Mouse (Mus musculus) kidney, adult 2 months (tissue): Measurements from ENCODE around the gene Eif2b1. TPM values are rescaled to one million over a fixed set of nuclear protein-coding genes. Genes with fewer than 3 reads are reported as not detected.
"Not testable (repeated sequence)": the region's sequence is repeated elsewhere in the genome, so short reads cannot be mapped to it uniquely, and the experiment has no call there.

Experiments
- DNase-seq: peaks from one replicate; pipeline ENCODE4 v3.0.0; 2021
- H3K27ac ChIP-seq: fragments of 200-500 bp; 2 replicates; pipeline ENCODE4 v1.5.1; 2012; ENCODE audit warnings: low read depth, low read length, control low read depth, inconsistent platforms; ENCODE audit not compliant: insufficient read depth
- H3K27me3 ChIP-seq: fragments of 200-500 bp; replicated peaks from 2 replicates; pipeline ENCODE4 v1.6.1; 2012; ENCODE audit warnings: mild to moderate bottlenecking, moderate library complexity, low read length, inconsistent platforms; ENCODE audit not compliant: control insufficient read depth, insufficient read depth
- H3K36me3 ChIP-seq: fragments of 200-500 bp; 2 replicates; pipeline ENCODE4 v1.6.1; 2012; ENCODE audit warnings: mild to moderate bottlenecking, moderate library complexity, low read length, inconsistent platforms; ENCODE audit not compliant: control insufficient read depth, insufficient read depth
- H3K4me1 ChIP-seq: fragments of 200-500 bp; 2 replicates; pipeline ENCODE4 v1.6.1; 2011; ENCODE audit warnings: low read length; ENCODE audit not compliant: control insufficient read depth, insufficient read depth
- H3K4me3 ChIP-seq: fragments of 200-500 bp; 2 replicates; pipeline ENCODE4 v1.5.1; 2011; ENCODE audit warnings: mild to moderate bottlenecking, low read depth, low read length, control low read depth; ENCODE audit not compliant: insufficient read depth
- CTCF ChIP-seq: fragments of 200-500 bp; conservative IDR thresholded peaks from 2 replicates; pipeline ENCODE4 v1.5.1; 2011; ENCODE audit warnings: low read depth, mild to moderate bottlenecking, control low read depth, low read length, moderate library complexity, mixed read lengths; ENCODE audit not compliant: insufficient read depth, insufficient read length
- POLR2A ChIP-seq: fragments of 200-500 bp; IDR thresholded peaks from one replicate; pipeline ENCODE4 v1.6.1; 2011; ENCODE audit warnings: low read depth, low read length, control low read depth
- WGBS: fragments of 180-500 bp; shearing (Covaris S2); methylation state at CpG from one replicate; pipeline ENCODE4 v1.1.7; 2018; 5-methylcytosine and 5-hydroxymethylcytosine counted together
- polyA plus RNA-seq: library from polyadenylated mRNA; depleted of rRNA; stranded (reverse); fragments of >200 nt; gene quantifications from 2 replicates; pipeline ENCODE4 v1.2.3, GENCODE M21; 2012

Gene Eif2b1
- polyA plus RNA-seq, 1 experiment = 23.6 TPM

- TF ChIP-seq CTCF = no peak
- no peak for TF ChIP-seq POLR2A
- H3K4me1 ChIP-seq = peaks cover 2% of the 10 kb centered on the region; the same call in 1 of the 2 replicates
- no peaks in the 10 kb centered on the region for H3K27me3 ChIP-seq
- H3K36me3 ChIP-seq = 0 out of 2 replicates have a peak, but pooled peaks cover 1% of the 10 kb centered on the region
- 86% methylated on average over 7 of the region's 7 CpGs for WGBS
- no peak overlapping the region for H3K27ac ChIP-seq
- no peak for DNase-seq
- H3K4me3 ChIP-seq = no peak overlapping the region
Measured at GRCm38 (mm10) chr5:124575467-124575866, 3.5 kb downstream of the Eif2b1 start.

- Histone ChIP-seq H3K36me3 (peaks cover 8% of the 10 kb centered on the region; the same call in 1 of the 2 replicates), H3K27me3 (no peaks in the 10 kb centered on the region), H3K27ac (no peak overlapping the region), H3K4me3 (no peak overlapping the region), H3K4me1 (no peaks in the 10 kb centered on the region)
- TF ChIP-seq CTCF (no peak), POLR2A (no peak)
- 83% methylated on average over 12 of the region's 12 CpGs for WGBS
- no peak for DNase-seq
Measured at GRCm38 (mm10) chr5:124571068-124571467, 7.9 kb downstream of the Eif2b1 start.

- Histone ChIP-seq H3K27ac (no peak overlapping the region), H3K27me3 (no peaks in the 10 kb centered on the region), H3K4me3 (no peak overlapping the region), H3K4me1 (peaks cover 3% of the 10 kb centered on the region; the same call in 1 of the 2 replicates), H3K36me3 (peaks cover 1% of the 10 kb centered on the region; the same call in 1 of the 2 replicates)
- peak; percentile 18 for DNase-seq
- WGBS = 67% methylated on average over 1 of the region's 1 CpGs
- TF ChIP-seq POLR2A (no peak), CTCF (no peak)
Measured at GRCm38 (mm10) chr5:124555145-124555544, 23.8 kb downstream of the Eif2b1 start.

- peaks cover 3% of the 10 kb centered on the region; the same call in 1 of the 2 replicates for H3K4me1 ChIP-seq
- no peak overlapping the region for H3K4me3 ChIP-seq
- no peak overlapping the region for H3K27ac ChIP-seq
- no peak for DNase-seq
- no peaks in the 10 kb centered on the region for H3K27me3 ChIP-seq
- 69% methylated on average over 6 of the region's 6 CpGs for WGBS
- H3K36me3 ChIP-seq = peaks cover 1% of the 10 kb centered on the region; the same call in 1 of the 2 replicates
- TF ChIP-seq POLR2A (no peak), CTCF (no peak)
Measured at GRCm38 (mm10) chr5:124553607-124554006, 25.3 kb downstream of the Eif2b1 start.

GRCm38 (mm10) chr5:124552558-124553307, 26.2 kb downstream of the Eif2b1 start, which contains the start of gene Ddx55:
Gene Ddx55, plus strand, starts transcription at chr5:124552864.
- H3K4me3 ChIP-seq = peak within 1 kb of the TSS; percentile 68
- TF ChIP-seq CTCF (peak; percentile 30; the same call in 1 of the 2 replicates), POLR2A (peak; percentile 65)
- DNase-seq = peak; percentile 94
- no peaks in the 10 kb centered on the region for H3K27me3 ChIP-seq
- WGBS = under 1% methylated on average over 66 of the region's 66 CpGs
- H3K27ac ChIP-seq = peak within 1 kb of the TSS; percentile 66
- peaks cover 3% of the 10 kb centered on the region; the same call in 1 of the 2 replicates for H3K4me1 ChIP-seq
- peaks cover 3% of the 10 kb centered on the region for H3K36me3 ChIP-seq

GRCm38 (mm10) chr5:124552094-124552472, 26.8 kb downstream of the Eif2b1 start:
- peaks cover 3% of the 10 kb centered on the region for H3K36me3 ChIP-seq
- H3K27ac ChIP-seq = peak overlapping the region; percentile 65
- DNase-seq = no peak
- H3K4me3 ChIP-seq = peak overlapping the region; percentile 68
- WGBS = 3% methylated on average over 9 of the region's 9 CpGs
- H3K4me1 ChIP-seq = peaks cover 3% of the 10 kb centered on the region; the same call in 1 of the 2 replicates
- no peak for TF ChIP-seq CTCF
- no peak for TF ChIP-seq POLR2A
- no peaks in the 10 kb centered on the region for H3K27me3 ChIP-seq

- not testable (repeated sequence) for H3K36me3 ChIP-seq
- H3K4me3 ChIP-seq = 0 out of 2 replicates have a peak overlapping the region, but pooled peaks have one; percentile 9
- 35% methylated on average over 5 of the region's 5 CpGs for WGBS
Measured at GRCm38 (mm10) chr5:124551349-124552093, 27.4 kb downstream of the Eif2b1 start.

GRCm38 (mm10) chr5:124550737-124551136, 28.2 kb downstream of the Eif2b1 start:
- 79% methylated on average over 4 of the region's 4 CpGs for WGBS
- not testable (repeated sequence) for H3K36me3 ChIP-seq, H3K4me1 ChIP-seq, H3K4me3 ChIP-seq, H3K27ac ChIP-seq, H3K27me3 ChIP-seq, DNase-seq

More at GRCm38 (mm10) chr5:124551349-124552093, 27.4 kb downstream of the Eif2b1 start:
- not testable (repeated sequence) for H3K4me1 ChIP-seq, DNase-seq, H3K27ac ChIP-seq, H3K27me3 ChIP-seq
